8 mouse cellular contexts compared by ENCODE assay signal in the genomic region with DNA sequence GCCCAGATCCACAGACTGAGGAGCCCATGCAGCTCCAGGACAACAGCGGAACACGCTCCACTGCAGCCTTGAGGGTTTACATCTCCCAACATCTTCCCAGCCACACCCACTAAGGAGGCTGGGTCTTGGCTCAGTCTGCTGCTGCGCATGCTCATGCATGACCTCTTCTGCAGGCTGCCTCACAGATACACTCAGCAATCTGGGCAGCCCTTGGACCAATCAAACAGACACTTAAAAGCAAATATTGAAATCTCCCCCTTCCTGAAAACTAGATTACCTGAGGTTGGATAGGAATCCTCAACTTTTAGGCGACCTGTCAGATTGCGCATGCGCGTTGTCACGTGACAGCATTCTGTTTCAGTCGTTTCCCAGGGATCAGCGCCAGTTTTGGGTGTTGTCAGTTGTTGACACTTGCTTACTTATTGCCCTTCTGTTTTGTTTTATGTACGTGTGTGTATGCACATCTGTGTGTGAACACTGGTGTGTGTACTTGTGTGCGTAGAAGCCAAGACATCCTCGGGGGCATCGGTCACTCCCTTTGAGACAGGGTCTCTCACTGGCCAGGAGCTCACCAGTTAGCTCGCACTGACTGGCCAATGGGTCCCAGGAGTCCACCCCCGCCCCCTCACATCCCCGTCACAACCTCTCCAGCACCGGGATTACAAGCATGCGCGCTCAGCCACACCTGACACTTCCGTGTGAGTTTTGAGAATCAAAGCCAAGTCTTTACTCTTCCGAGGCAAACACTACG. TPM values are rescaled to one million over a fixed set of nuclear protein-coding genes. Genes with fewer than 3 reads are reported as not detected.
DNase-seq lines count a peak whose midpoint lies in the region; ATAC-seq lines count a peak whose summit lies in the region.

No protein-coding gene starts in this region.

- H3K27me3 ChIP-seq in hindbrain, embryonic 14.5 days (ENCODE audit: control insufficient read depth, insufficient read depth, low read length), result no peaks in the 10 kb centered on the region
- no peaks in the 10 kb centered on the region for H3K27me3 ChIP-seq in lung, embryonic 16.5 days (ENCODE audit: control insufficient read depth, insufficient read depth, low read depth, low read length)

- 0 out of 2 replicates have a peak, but pooled peaks cover 5% of the 10 kb centered on the region for H3K36me3 ChIP-seq in hindbrain, embryonic 14.5 days (replicated peaks; ENCODE audit: control insufficient read depth, insufficient read depth)
- no peaks in the 10 kb centered on the region for H3K36me3 ChIP-seq in lung, embryonic 16.5 days (ENCODE audit: control insufficient read depth, insufficient read depth, low read length)

- H3K4me1 ChIP-seq in hindbrain, embryonic 14.5 days (replicated peaks; ENCODE audit: control insufficient read depth, insufficient read depth, low read length), result no peaks in the 10 kb centered on the region
- H3K4me1 ChIP-seq in lung, embryonic 16.5 days (replicated peaks; ENCODE audit: control insufficient read depth, insufficient read depth, low read length), result no peaks in the 10 kb centered on the region; the same call in 1 of the 2 replicates

- DNase-seq in adrenal gland, adult (ENCODE audit: inconsistent age in 2 of 2, low spot score in 1 of 2), result peak; percentile 78 to 91
- peak; percentile 58 to 69 for DNase-seq in cerebellum, postnatal 36 days
- peak; percentile 62 for DNase-seq in gastrocnemius, adult 18-20 months (ENCODE audit: low spot score)
- peak; percentile 47 for DNase-seq in hindbrain, embryonic 14.5 days (ENCODE audit: low spot score)
- peak; percentile 63 to 76 for DNase-seq in layer of hippocampus, postnatal 14 days (ENCODE audit: low spot score in 2 of 2)
- peak; percentile 53 for DNase-seq in thymus, postnatal 4 days

- H3K4me2 ChIP-seq in hindbrain, embryonic 14.5 days (replicated peaks), result peak overlapping the region; percentile 49
- peak overlapping the region; percentile 52 for H3K4me2 ChIP-seq in lung, embryonic 16.5 days (ENCODE audit: low read depth, low read length)

- peak overlapping the region; percentile 33 for H3K27ac ChIP-seq in hindbrain, embryonic 14.5 days
- H3K27ac ChIP-seq in lung, embryonic 16.5 days (ENCODE audit: low read length), result no peak overlapping the region

- H3K9me3 ChIP-seq in hindbrain, embryonic 14.5 days (ENCODE audit: control insufficient read depth, low read length), result no peaks in the 10 kb centered on the region
- H3K9me3 ChIP-seq in lung, embryonic 16.5 days (ENCODE audit: control insufficient read depth, low read length), result no peaks in the 10 kb centered on the region

- no peak overlapping the region; the same call in 1 of the 2 replicates for H3K9ac ChIP-seq in hindbrain, embryonic 14.5 days
- H3K9ac ChIP-seq in lung, embryonic 16.5 days (ENCODE audit: low read length), result peak overlapping the region; percentile 52

- 74% methylated on average over 23 of the region's 23 CpGs for WGBS in hindbrain, embryonic 14.5 days
- 50% methylated on average over 23 of the region's 23 CpGs for WGBS in lung, embryonic 16.5 days

- H3K4me3 ChIP-seq in hindbrain, embryonic 14.5 days (replicated peaks; ENCODE audit: low read length), result peak overlapping the region; percentile 17; the same call in 1 of the 2 replicates
- H3K4me3 ChIP-seq in lung, embryonic 16.5 days (ENCODE audit: low read length), result peak overlapping the region; percentile 35

- 0 out of 2 replicates have a peak, but pooled peaks have one; percentile 46 for ATAC-seq in hindbrain, embryonic 14.5 days (ENCODE audit: low FRiP score)
- peak; percentile 79 for ATAC-seq in lung, embryonic 16.5 days (ENCODE audit: low read depth)
- 0 out of 2 replicates have a peak, but pooled peaks have one; percentile 10 for ATAC-seq in neutrophil, adult 5-6 weeks (ENCODE audit: extremely low read depth, insufficient number of reproducible peaks, low FRiP score, poor library complexity, severe bottlenecking)

RNA-seq across cellular contexts. Expression of a gene that starts 8.9 kb away (rescaled TPM):
- 100 to 1,000 TPM; 174 to 191 TPM for total RNA-seq in gastrocnemius, adult 18-20 months (2021)
- polyA plus RNA-seq in hindbrain, embryonic 14.5 days (2014; fragmentation: Nextera tagmentation; extraction: Ambion mirVana), result 78.7 and 82.4 TPM in 2 replicates
- total RNA-seq in layer of hippocampus, postnatal 14 days (2021), result 100 to 1,000 TPM; 178 to 184 TPM
- polyA plus RNA-seq in lung, embryonic 16.5 days (2015; fragmentation: Nextera tagmentation; extraction: Ambion mirVana), result 77.7 and 78.1 TPM in 2 replicates
- total RNA-seq in neutrophil, adult 5-6 weeks (2017), result 13.0 and 13.5 TPM in 2 replicates

RNA-seq across cellular contexts. Expression of a gene that starts 30.4 kb away (rescaled TPM):
- under 1 TPM in 1 of 2 experiments, not detected in 1; 0.26 TPM for total RNA-seq in gastrocnemius, adult 18-20 months (2021)
- 12.0 and 14.1 TPM in 2 replicates for polyA plus RNA-seq in hindbrain, embryonic 14.5 days (2014; fragmentation: Nextera tagmentation; extraction: Ambion mirVana)
- 1 to 10 TPM; 3.3 to 5.1 TPM for total RNA-seq in layer of hippocampus, postnatal 14 days (2021)
- 6.3 and 9.2 TPM in 2 replicates for polyA plus RNA-seq in lung, embryonic 16.5 days (2015; fragmentation: Nextera tagmentation; extraction: Ambion mirVana)
- not detected in 2 replicates for total RNA-seq in neutrophil, adult 5-6 weeks (2017)

RNA-seq across cellular contexts. Expression of a gene that starts 30.4 kb away (rescaled TPM):
- total RNA-seq in gastrocnemius, adult 18-20 months (2021), result 10 to 100 TPM; 29.7 to 29.9 TPM
- polyA plus RNA-seq in hindbrain, embryonic 14.5 days (2014; fragmentation: Nextera tagmentation; extraction: Ambion mirVana), result 39.3 and 41.2 TPM in 2 replicates
- 10 to 100 TPM; 79.7 to 81.0 TPM for total RNA-seq in layer of hippocampus, postnatal 14 days (2021)
- 19.4 and 20.0 TPM in 2 replicates for polyA plus RNA-seq in lung, embryonic 16.5 days (2015; fragmentation: Nextera tagmentation; extraction: Ambion mirVana)
- 0.12 and 0.23 TPM in 2 replicates for total RNA-seq in neutrophil, adult 5-6 weeks (2017)

RNA-seq across cellular contexts. Expression of a gene that starts 41.1 kb away (rescaled TPM):
- 10 to 100 TPM; 32.2 to 43.5 TPM for total RNA-seq in gastrocnemius, adult 18-20 months (2021)
- polyA plus RNA-seq in hindbrain, embryonic 14.5 days (2014; fragmentation: Nextera tagmentation; extraction: Ambion mirVana), result 223 and 243 TPM in 2 replicates
- 10 to 100 TPM; 90.1 to 91.0 TPM for total RNA-seq in layer of hippocampus, postnatal 14 days (2021)
- polyA plus RNA-seq in lung, embryonic 16.5 days (2015; fragmentation: Nextera tagmentation; extraction: Ambion mirVana), result 330 and 339 TPM in 2 replicates
- 96.0 and 123 TPM in 2 replicates for total RNA-seq in neutrophil, adult 5-6 weeks (2017)

RNA-seq across cellular contexts. Expression of a gene that starts 48.8 kb away (rescaled TPM):
- total RNA-seq in gastrocnemius, adult 18-20 months (2021), result under 1 TPM; 0.21 to 0.34 TPM
- polyA plus RNA-seq in hindbrain, embryonic 14.5 days (2014; fragmentation: Nextera tagmentation; extraction: Ambion mirVana), result 0.16 and 0.18 TPM in 2 replicates
- under 1 TPM; 0.25 to 0.45 TPM for total RNA-seq in layer of hippocampus, postnatal 14 days (2021)
- 0.05 TPM in 1 of 2 replicates, not detected in the other for polyA plus RNA-seq in lung, embryonic 16.5 days (2015; fragmentation: Nextera tagmentation; extraction: Ambion mirVana)
- total RNA-seq in neutrophil, adult 5-6 weeks (2017), result 0.12 TPM in 1 of 2 replicates, not detected in the other

Comparison
In these comparisons a context has a peak if more than half of its experiments do, and no peak if none do; other contexts are left out.
1. ATAC-seq: peak in every context shown above with its lines; median percentile 79 in lung, embryonic 16.5 days; 46 in hindbrain, embryonic 14.5 days; 10 in neutrophil, adult 5-6 weeks.
2. RNA of a gene that starts 8.9 kb away (total RNA-seq): 174 to 191 TPM in gastrocnemius, adult 18-20 months and 178 to 184 TPM in layer of hippocampus, postnatal 14 days; 13.0 to 13.5 TPM in neutrophil, adult 5-6 weeks; every median in the first group is over 10 times any median in the second.
3. RNA of a gene that starts 30.4 kb away (total RNA-seq): 79.7 to 81.0 TPM in layer of hippocampus, postnatal 14 days and 29.7 to 29.9 TPM in gastrocnemius, adult 18-20 months; 0.12 to 0.23 TPM in neutrophil, adult 5-6 weeks; every median in the first group is over 10 times any median in the second.
4. Peak in every context shown above with its lines, with median percentiles within 50 percentile points of each other: DNase-seq.